Mouse (Mus musculus) adrenal gland, postnatal 14 days (tissue): ENCODE data around the gene Slc25a22. TPM values are rescaled to one million over a fixed set of nuclear protein-coding genes. Genes with fewer than 3 reads are reported as not detected.
A peak's percentile ranks its signal among the peaks of the same experiment; 100 is the strongest.
"Not testable (repeated sequence)": the region's sequence is repeated elsewhere in the genome, so short reads cannot be mapped to it uniquely, and the experiment has no call there.

Source experiments
- DNase-seq: peaks from one replicate; pipeline ENCODE4 v3.0.0; 2021; ENCODE audit warnings: mixed read lengths
- total RNA-seq: library from RNA; stranded (reverse); gene quantifications from 2 replicates; pipeline ENCODE4 v1.2.3, GENCODE M21; 2021

Slc25a22 gene
- total RNA-seq, 1 experiment from 2014 or later = 87.0 TPM

GRCm38 (mm10) chr7:141457986-141458660, 20.4 kb upstream of the Slc25a22 start:
- DNase-seq = peak; percentile 81

DNA sequence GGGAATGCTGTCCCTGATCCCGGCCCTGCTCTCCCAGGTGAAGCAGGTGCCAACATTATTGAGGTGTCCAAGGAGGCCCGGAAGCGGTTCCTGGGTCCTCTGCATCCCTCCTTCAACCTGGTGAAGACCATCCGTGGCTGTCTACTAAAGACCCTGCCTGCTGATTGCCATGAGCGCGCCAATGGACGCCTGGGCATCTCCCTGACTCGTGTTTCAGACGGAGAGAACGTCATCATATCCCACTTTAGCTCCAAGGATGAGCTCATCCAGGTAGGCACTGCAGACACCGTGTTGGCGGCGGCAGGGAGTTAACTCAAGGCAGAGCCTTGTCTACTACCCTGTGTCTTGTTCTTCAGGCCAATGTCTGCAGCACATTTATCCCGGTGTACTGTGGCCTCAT, 19.5 kb upstream of the Slc25a22 start:
- DNase-seq = peak; percentile 9

DNA sequence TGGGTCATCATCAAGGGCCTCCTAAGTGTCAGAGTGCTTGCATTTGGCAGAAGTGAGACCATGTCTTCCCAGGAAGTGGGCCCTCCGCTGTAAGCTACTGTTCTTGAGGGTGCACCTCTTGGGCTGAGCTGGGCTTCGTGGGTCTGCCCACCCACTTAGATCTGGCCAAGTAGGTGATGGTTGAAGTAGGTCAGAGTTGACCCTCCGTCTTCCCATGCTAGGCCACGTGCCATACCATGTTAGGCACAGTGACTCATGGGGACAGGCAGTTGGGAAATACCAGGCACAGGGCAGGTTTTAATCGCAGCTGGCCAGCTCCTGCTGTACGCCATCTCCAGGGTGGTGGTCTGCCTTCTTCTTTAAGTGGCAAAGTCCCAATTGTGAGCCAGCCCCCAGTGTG, 19.0 kb upstream of the Slc25a22 start:
- DNase-seq = peak; percentile 80

DNA sequence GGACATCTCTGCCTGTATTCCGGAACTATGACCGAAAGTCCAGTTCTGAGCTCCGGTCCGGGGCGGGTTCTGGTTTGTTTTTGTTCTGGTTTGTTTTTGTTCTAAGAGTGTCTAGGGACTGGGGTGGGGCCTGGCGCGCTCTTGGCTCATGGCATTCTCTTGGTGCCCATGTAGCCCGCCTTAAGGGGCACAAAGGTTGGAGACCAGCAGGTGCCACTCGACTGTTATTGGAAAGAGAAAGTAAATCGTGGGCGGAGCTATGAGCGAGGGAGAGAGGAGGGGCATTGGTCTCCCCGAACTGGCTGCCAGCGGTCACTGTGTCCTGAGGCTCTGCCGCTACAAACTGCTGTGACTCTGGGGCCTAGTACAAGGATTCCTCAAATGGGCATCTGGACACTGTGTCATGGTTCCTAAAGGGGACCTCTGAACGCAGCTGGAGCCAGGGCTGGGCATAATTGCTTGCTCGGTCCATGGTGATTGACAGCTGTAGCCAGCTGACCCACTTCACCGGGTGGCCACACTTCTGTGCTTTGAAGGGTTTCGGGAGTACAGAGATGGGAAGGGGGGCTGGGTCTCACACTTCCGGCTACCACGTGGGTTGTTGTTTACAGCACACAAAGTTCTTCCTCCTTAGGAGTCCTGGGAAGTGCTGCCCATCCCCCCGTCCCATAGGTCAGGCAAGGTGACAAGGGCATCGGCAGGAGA, 18.1 kb upstream of the Slc25a22 start:
- DNase-seq = peak; percentile 86

- peak; percentile 99 for DNase-seq
These were observed 17.4 kb upstream of the Slc25a22 start, which contains the start of gene Pnpla2 for GRCm38 (mm10) chr7:141454967-141455551. Pnpla2 (plus strand) TSS chr7:141455198.

GRCm38 (mm10) chr7:141453636-141454035, 15.9 kb upstream of the Slc25a22 start:
- DNase-seq = no peak

- DNase-seq = peak; percentile 67
These were observed 14.2 kb upstream of the Slc25a22 start for GRCm38 (mm10) chr7:141451928-141452327.

GRCm38 (mm10) chr7:141447110-141447991, 9.7 kb upstream of the Slc25a22 start, which contains the start of gene Rplp2:
Rplp2 (plus strand) TSS chr7:141447370.
- DNase-seq = peak; percentile 97

DNA sequence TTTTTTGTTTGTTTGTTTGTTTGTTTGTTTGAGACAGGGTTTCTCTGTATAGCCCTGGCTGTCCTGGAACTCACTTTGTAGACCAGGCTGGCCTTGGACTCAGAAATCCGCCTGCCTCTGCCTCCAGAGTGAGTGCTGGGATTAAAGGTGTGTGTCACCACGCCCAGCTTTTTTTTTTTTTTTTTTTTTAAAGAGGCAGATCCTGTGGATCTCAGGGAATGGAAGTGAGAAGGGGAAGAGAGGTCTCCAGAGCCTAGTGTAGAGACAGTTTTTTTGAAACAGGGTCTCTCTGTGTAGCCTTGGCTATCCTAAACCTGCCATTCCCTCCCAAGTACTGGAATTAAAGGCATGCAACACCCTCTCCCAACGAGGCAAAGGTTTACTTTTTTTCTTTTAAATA, 8.7 kb upstream of the Slc25a22 start:
- DNase-seq = not testable (repeated sequence)

GRCm38 (mm10) chr7:141443828-141444237, 6.1 kb upstream of the Slc25a22 start, which contains the start of gene Pidd1:
Pidd1 (minus strand) TSS chr7:141444025.
- peak; percentile 85 for DNase-seq

- no peak for DNase-seq
These were observed 5.6 kb upstream of the Slc25a22 start for GRCm38 (mm10) chr7:141443081-141443821.

GRCm38 (mm10) chr7:141442199-141442598, 4.5 kb upstream of the Slc25a22 start:
- DNase-seq = no peak

- no peak for DNase-seq
These were observed 3.8 kb upstream of the Slc25a22 start for GRCm38 (mm10) chr7:141441460-141441859.

DNA sequence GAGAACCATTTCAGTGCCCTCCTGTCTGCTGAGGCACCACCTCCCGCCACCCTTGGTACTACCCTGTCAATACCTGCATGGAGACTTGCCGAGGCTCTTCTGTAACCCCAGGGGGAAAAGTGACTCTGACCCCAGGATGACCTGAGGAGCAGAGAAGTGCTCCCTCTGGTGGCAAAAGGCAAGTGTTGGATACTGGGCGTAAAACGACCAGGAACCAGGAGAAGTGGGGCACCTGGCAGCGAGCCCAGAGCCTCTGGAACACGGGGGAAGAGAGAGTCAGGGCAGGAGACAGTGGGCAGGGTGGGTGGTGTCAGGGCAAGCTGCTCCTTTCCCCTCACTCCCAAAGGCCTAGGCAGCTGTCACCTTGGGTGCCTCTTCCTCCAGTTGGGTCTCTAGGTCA, 2.9 kb upstream of the Slc25a22 start:
- peak; percentile 80 for DNase-seq

GRCm38 (mm10) chr7:141439811-141440210, 2.1 kb upstream of the Slc25a22 start:
- DNase-seq = no peak

GRCm38 (mm10) chr7:141439140-141439679, 1.5 kb upstream of the Slc25a22 start:
- no peak for DNase-seq

- no peak for DNase-seq
These were observed 693 bp upstream of the Slc25a22 start for GRCm38 (mm10) chr7:141438201-141438968.

- DNase-seq = no peak
These were observed 1.2 kb downstream of the Slc25a22 start for GRCm38 (mm10) chr7:141436523-141436892.

- no peak for DNase-seq
These were observed 1.7 kb downstream of the Slc25a22 start for GRCm38 (mm10) chr7:141435856-141436522.
